Mouse (Mus musculus): ENCODE results near the gene Elp5. TPM values are rescaled to one million over a fixed set of nuclear protein-coding genes. Genes with fewer than 3 reads are reported as not detected.
A peak's percentile ranks its signal among the peaks of the same experiment; 100 is the strongest.

The Elp5 gene
- polyA plus RNA-seq, 1 experiment = not detected

- TF ChIP-seq POLR2A (IDR thresholded peaks at IDR 0.05; ENCODE audit: insufficient read depth, low read depth, low read length) (no peak), CTCF (IDR thresholded peaks at IDR 0.05; ENCODE audit: insufficient read depth, low read depth, low read length) (no peak)
- H3K4me3 ChIP-seq (ENCODE audit: insufficient read depth, low read depth, low read length) = peak overlapping the region; percentile 95
- H3K4me1 ChIP-seq (ENCODE audit: control insufficient read depth, insufficient read depth, low read length) = peaks cover 6% of the 10 kb centered on the region; the same call in 1 of the 2 replicates
- H3K27ac ChIP-seq (ENCODE audit: insufficient read depth, low read depth, low read length) = peak overlapping the region; percentile 60
- 3% methylated on average over 43 of the region's 44 CpGs for WGBS
Observed at GRCm38 (mm10) chr11:69997070-69997509, 14.8 kb upstream of the Elp5 start.

- under 1% methylated on average over 60 of the region's 66 CpGs for WGBS
Observed at GRCm38 (mm10) chr11:69996161-69997061, 14.1 kb upstream of the Elp5 start.

GRCm38 (mm10) chr11:69995391-69995960 lies 13.2 kb upstream of the Elp5 start, which contains the start of gene Phf23:
Gene Phf23, plus strand, starts transcription at chr11:69995777.
- Histone ChIP-seq H3K4me1 (ENCODE audit: control insufficient read depth, insufficient read depth, low read length) (peaks cover 6% of the 10 kb centered on the region; the same call in 1 of the 2 replicates), H3K4me3 (ENCODE audit: insufficient read depth, low read depth, low read length) (peak within 1 kb of the TSS; percentile 95), H3K27ac (ENCODE audit: insufficient read depth, low read depth, low read length) (peak within 1 kb of the TSS; percentile 79)
- WGBS = under 1% methylated on average over 36 of the region's 36 CpGs
- TF ChIP-seq POLR2A (IDR thresholded peaks at IDR 0.05; ENCODE audit: insufficient read depth, low read depth, low read length) = peak; percentile 22; the same call in 1 of the 2 replicates
- TF ChIP-seq CTCF (IDR thresholded peaks at IDR 0.05; ENCODE audit: insufficient read depth, low read depth, low read length) = no peak

More at GRCm38 (mm10) chr11:69996161-69997061, 14.1 kb upstream of the Elp5 start:
- Histone ChIP-seq H3K4me3 (ENCODE audit: insufficient read depth, low read depth, low read length) (peak overlapping the region; percentile 95), H3K4me1 (ENCODE audit: control insufficient read depth, insufficient read depth, low read length) (peaks cover 6% of the 10 kb centered on the region; the same call in 1 of the 2 replicates), H3K27ac (ENCODE audit: insufficient read depth, low read depth, low read length) (peak overlapping the region; percentile 79)
- TF ChIP-seq CTCF (IDR thresholded peaks at IDR 0.05; ENCODE audit: insufficient read depth, low read depth, low read length) (no peak), POLR2A (IDR thresholded peaks at IDR 0.05; ENCODE audit: insufficient read depth, low read depth, low read length) (no peak)

- no peak for TF ChIP-seq POLR2A (IDR thresholded peaks at IDR 0.05; ENCODE audit: insufficient read depth, low read depth, low read length)
- peaks cover 6% of the 10 kb centered on the region; the same call in 1 of the 2 replicates for H3K4me1 ChIP-seq (ENCODE audit: control insufficient read depth, insufficient read depth, low read length)
- H3K27ac ChIP-seq (ENCODE audit: insufficient read depth, low read depth, low read length) = no peak overlapping the region
- H3K4me3 ChIP-seq (ENCODE audit: insufficient read depth, low read depth, low read length) = no peak overlapping the region
- WGBS = 86% methylated on average over 11 of the region's 11 CpGs
Observed at GRCm38 (mm10) chr11:69994401-69995090, 12.2 kb upstream of the Elp5 start.

DNA sequence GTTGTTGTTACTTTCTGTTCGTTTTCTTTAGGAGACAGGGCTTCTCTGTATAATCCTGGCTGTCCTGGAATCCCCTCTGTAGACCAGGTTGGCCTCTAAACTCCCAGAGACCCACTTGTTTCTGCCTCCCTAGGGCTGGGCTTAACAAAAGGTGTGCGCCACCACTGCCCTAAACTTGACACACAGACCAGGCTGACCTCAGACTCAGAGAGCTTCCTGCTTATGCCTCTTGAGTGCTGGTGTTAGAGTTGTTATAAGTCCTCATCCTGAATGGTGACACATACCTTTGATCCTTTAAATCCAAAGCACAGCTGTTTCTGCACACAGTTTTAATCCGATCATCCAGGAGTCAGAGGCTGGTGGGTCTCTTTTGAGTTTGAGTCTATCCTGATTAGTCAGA lies 10.6 kb upstream of the Elp5 start:
- WGBS = 76% methylated on average over 3 of the region's 3 CpGs
- TF ChIP-seq POLR2A (IDR thresholded peaks at IDR 0.05; ENCODE audit: insufficient read depth, low read depth, low read length) (no peak), CTCF (IDR thresholded peaks at IDR 0.05; ENCODE audit: insufficient read depth, low read depth, low read length) (no peak)
- no peak overlapping the region for H3K27ac ChIP-seq (ENCODE audit: insufficient read depth, low read depth, low read length)
- H3K4me1 ChIP-seq (ENCODE audit: control insufficient read depth, insufficient read depth, low read length) = peaks cover 4% of the 10 kb centered on the region; the same call in 1 of the 2 replicates
- no peak overlapping the region for H3K4me3 ChIP-seq (ENCODE audit: insufficient read depth, low read depth, low read length)

DNA sequence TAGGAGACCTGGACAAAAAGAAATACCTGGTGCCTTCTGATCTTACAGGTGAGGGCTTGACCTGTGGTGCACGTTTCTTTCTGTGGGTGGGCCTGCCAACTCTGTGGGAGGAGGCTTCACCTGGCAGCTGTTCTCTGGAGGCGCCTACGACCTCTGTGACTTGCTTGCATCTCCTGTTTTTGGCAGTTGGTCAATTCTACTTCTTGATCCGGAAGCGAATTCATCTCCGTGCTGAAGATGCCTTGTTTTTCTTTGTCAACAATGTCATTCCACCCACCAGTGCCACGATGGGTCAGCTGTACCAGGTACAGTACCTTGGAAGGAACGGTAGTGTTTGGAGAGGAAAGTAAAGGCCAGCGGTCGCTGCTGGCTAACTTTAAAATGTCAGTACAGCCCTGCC lies 10.1 kb upstream of the Elp5 start:
- no peak overlapping the region for H3K27ac ChIP-seq (ENCODE audit: insufficient read depth, low read depth, low read length)
- WGBS = 66% methylated on average over 10 of the region's 10 CpGs
- peaks cover 4% of the 10 kb centered on the region; the same call in 1 of the 2 replicates for H3K4me1 ChIP-seq (ENCODE audit: control insufficient read depth, insufficient read depth, low read length)
- TF ChIP-seq CTCF (IDR thresholded peaks at IDR 0.05; ENCODE audit: insufficient read depth, low read depth, low read length) (no peak), POLR2A (IDR thresholded peaks at IDR 0.05; ENCODE audit: insufficient read depth, low read depth, low read length) (no peak)
- peak overlapping the region; percentile 31; the same call in 1 of the 2 replicates for H3K4me3 ChIP-seq (ENCODE audit: insufficient read depth, low read depth, low read length)

- Histone ChIP-seq H3K4me3 (ENCODE audit: insufficient read depth, low read depth, low read length) (peak overlapping the region; percentile 69), H3K27ac (ENCODE audit: insufficient read depth, low read depth, low read length) (peak overlapping the region; percentile 43), H3K4me1 (ENCODE audit: control insufficient read depth, insufficient read depth, low read length) (peaks cover 4% of the 10 kb centered on the region; the same call in 1 of the 2 replicates)
- TF ChIP-seq POLR2A (IDR thresholded peaks at IDR 0.05; ENCODE audit: insufficient read depth, low read depth, low read length) (peak; percentile 35; the same call in 1 of the 2 replicates), CTCF (IDR thresholded peaks at IDR 0.05; ENCODE audit: insufficient read depth, low read depth, low read length) (no peak)
- 0% methylated on average over 15 of the region's 15 CpGs for WGBS
Observed at GRCm38 (mm10) chr11:69991711-69992110, 9.4 kb upstream of the Elp5 start.

- TF ChIP-seq CTCF (IDR thresholded peaks at IDR 0.05; ENCODE audit: insufficient read depth, low read depth, low read length) = no peak
- no peak for TF ChIP-seq POLR2A (IDR thresholded peaks at IDR 0.05; ENCODE audit: insufficient read depth, low read depth, low read length)
- peaks cover 4% of the 10 kb centered on the region; the same call in 1 of the 2 replicates for H3K4me1 ChIP-seq (ENCODE audit: control insufficient read depth, insufficient read depth, low read length)
- peak within 1 kb of the TSS; percentile 97 for H3K27ac ChIP-seq (ENCODE audit: insufficient read depth, low read depth, low read length)
- H3K4me3 ChIP-seq (ENCODE audit: insufficient read depth, low read depth, low read length) = peak within 1 kb of the TSS; percentile 69
- WGBS = under 1% methylated on average over 40 of the region's 40 CpGs
Observed at GRCm38 (mm10) chr11:69990850-69991691, 8.8 kb upstream of the Elp5 start, which contains the start of gene Gabarap. Gene Gabarap, plus strand, starts transcription at chr11:69991143.
